Mouse (Mus musculus) hindbrain, embryonic 12.5 days (tissue): ENCODE results near the gene Fcrl6. TPM values are rescaled to one million over a fixed set of nuclear protein-coding genes. Genes with fewer than 3 reads are reported as not detected.
A peak's percentile ranks its signal among the peaks of the same experiment; 100 is the strongest.

Experiments
- ATAC-seq: fragments of 200-750 bp; cut with Nextera tagmentation; 2 replicates; pipeline ENCODE4 v1.8.0; 2017; ENCODE audit warnings: moderate TSS enrichment; ENCODE audit not compliant: low FRiP score
- H3K27ac ChIP-seq: fragments of 300-500 bp; sonication (generic); 2 replicates; pipeline ENCODE4 v1.5.1; 2016; ENCODE audit warnings: mild to moderate bottlenecking
- H3K27me3 ChIP-seq: fragments of 300-500 bp; sonication (generic); 2 replicates; pipeline ENCODE4 v1.6.1; 2016; ENCODE audit warnings: mild to moderate bottlenecking
- H3K36me3 ChIP-seq: fragments of 300-500 bp; sonication (generic); 2 replicates; pipeline ENCODE4 v1.6.1; 2016; ENCODE audit warnings: mild to moderate bottlenecking
- H3K4me1 ChIP-seq: fragments of 300-500 bp; sonication (generic); 2 replicates; pipeline ENCODE4 v1.6.1; 2016
- H3K4me2 ChIP-seq: fragments of 300-500 bp; sonication (generic); replicated peaks from 2 replicates; pipeline ENCODE4 v1.6.1; 2016; ENCODE audit warnings: mild to moderate bottlenecking
- H3K4me3 ChIP-seq: fragments of 300-500 bp; sonication (generic); 2 replicates; pipeline ENCODE4 v1.5.1; 2016; ENCODE audit warnings: mild to moderate bottlenecking
- H3K9ac ChIP-seq: fragments of 300-500 bp; sonication (generic); 2 replicates; pipeline ENCODE4 v1.6.1; 2016; ENCODE audit warnings: mild to moderate bottlenecking, moderate library complexity
- H3K9me3 ChIP-seq: fragments of 300-500 bp; sonication (generic); replicated peaks from 2 replicates; pipeline ENCODE4 v1.6.1; 2016; ENCODE audit warnings: mild to moderate bottlenecking
- WGBS: fragments of 180-500 bp; shearing (Covaris S2); methylation state at CpG from one replicate; pipeline ENCODE4 v1.1.7; 2016; 5-methylcytosine and 5-hydroxymethylcytosine counted together
- polyA plus RNA-seq: library from polyadenylated mRNA; unstranded; fragments of >200 nt; fragmentation: Nextera tagmentation; extraction: Ambion mirVana; gene quantifications from 2 replicates; pipeline ENCODE4 v1.2.1, GENCODE M21; 2016

The Fcrl6 gene
- polyA plus RNA-seq, 1 experiment from 2014 or later = 0.34 TPM

DNA sequence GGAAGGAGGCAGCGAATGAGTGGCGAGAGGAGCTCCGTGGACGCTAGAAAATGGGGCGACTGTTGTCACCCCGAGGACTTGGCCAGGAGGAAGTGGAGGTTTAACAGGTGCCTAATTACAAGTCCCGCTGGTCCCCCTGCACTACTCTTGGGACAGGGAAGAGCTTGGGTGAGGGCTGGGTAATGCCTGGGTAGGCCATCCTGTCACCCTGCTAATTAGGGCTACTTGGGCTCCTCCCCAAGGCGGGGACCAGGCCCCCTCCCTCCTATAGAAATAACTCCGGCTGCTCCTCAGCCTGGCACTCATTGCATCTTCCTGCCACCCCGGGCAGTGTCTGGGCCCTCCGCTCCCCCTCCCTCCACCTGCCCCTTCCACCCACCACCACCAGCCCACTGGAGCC, 46.7 kb downstream of the Fcrl6 start, which contains the start of gene Vsig8:
Vsig8 (plus strand) TSS at position 301 of the 400 bp plus-strand sequence.
- 80% methylated on average over 11 of the region's 11 CpGs for WGBS
- Histone ChIP-seq H3K36me3 (no peaks in the 10 kb centered on the region), H3K27ac (no peak within 1 kb of the TSS), H3K27me3 (peaks cover 31% of the 10 kb centered on the region), H3K9me3 (no peaks in the 10 kb centered on the region), H3K4me3 (no peak within 1 kb of the TSS), H3K9ac (no peak within 1 kb of the TSS), H3K4me1 (peaks cover 6% of the 10 kb centered on the region), H3K4me2 (no peak within 1 kb of the TSS)
- no peak for ATAC-seq

DNA sequence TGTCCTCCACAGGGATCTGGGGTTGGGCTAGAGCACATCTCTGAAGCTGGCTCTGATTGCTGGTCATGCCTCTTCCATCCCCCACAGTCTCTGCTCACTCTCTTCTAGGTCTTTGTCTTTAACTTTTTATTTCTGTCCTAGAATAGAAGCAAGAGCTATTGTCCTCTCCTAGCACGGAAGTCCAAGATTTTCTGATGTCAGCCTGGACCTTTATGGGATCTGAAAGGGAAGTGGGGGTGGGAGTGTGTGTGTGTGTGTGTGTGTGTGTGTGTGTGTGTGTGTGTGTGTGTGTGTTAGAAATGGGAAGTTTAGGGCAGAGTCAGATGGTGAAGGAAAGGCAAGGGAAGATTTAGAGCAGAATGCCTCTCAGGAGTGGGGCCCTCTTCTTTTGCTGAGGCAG, 49.7 kb downstream of the Fcrl6 start:
- Histone ChIP-seq H3K4me2 (no peak overlapping the region), H3K4me3 (no peak overlapping the region), H3K4me1 (peaks cover 21% of the 10 kb centered on the region), H3K9ac (no peak overlapping the region), H3K27me3 (peaks cover 16% of the 10 kb centered on the region), H3K9me3 (no peaks in the 10 kb centered on the region), H3K36me3 (no peaks in the 10 kb centered on the region), H3K27ac (no peak overlapping the region)
- 25% methylated on average over 1 of the region's 1 CpGs for WGBS
- no peak for ATAC-seq

- Histone ChIP-seq H3K4me1 (peaks cover 21% of the 10 kb centered on the region), H3K9me3 (no peaks in the 10 kb centered on the region), H3K27ac (no peak overlapping the region), H3K9ac (no peak overlapping the region), H3K36me3 (no peaks in the 10 kb centered on the region), H3K4me3 (peak overlapping the region; percentile 34; the same call in 1 of the 2 replicates), H3K4me2 (peak overlapping the region; percentile 53), H3K27me3 (peaks cover 6% of the 10 kb centered on the region)
- ATAC-seq = no peak
- 53% methylated on average over 7 of the region's 7 CpGs for WGBS
Measured at GRCm38 (mm10) chr1:172551009-172551408, 51.3 kb downstream of the Fcrl6 start.

DNA sequence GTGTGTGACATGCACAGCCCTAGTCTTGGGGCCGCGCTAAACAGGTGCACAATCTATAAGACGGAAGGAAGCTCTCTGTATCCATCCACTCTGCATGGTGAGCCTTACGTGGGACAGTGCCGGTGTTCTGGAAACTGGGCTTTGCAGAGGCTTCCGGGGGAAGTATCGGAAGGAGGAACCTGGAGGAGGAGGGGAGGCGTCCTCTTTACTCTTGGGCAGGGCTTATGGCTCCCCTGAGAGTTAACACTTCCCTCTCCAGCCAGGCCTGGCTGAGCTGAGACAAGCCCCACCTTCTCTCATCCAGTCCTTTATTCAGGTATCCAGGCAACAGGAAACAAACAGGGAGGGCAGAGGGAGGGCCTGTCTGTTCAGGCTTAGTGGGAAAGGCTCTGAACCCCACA, 51.8 kb downstream of the Fcrl6 start:
- Histone ChIP-seq H3K27ac (no peak overlapping the region), H3K4me1 (peaks cover 21% of the 10 kb centered on the region), H3K27me3 (peaks cover 3% of the 10 kb centered on the region), H3K4me2 (peak overlapping the region; percentile 53), H3K9me3 (no peaks in the 10 kb centered on the region), H3K9ac (no peak overlapping the region; the same call in none of the 2 replicates), H3K36me3 (no peaks in the 10 kb centered on the region), H3K4me3 (peak overlapping the region; percentile 34)
- ATAC-seq = peak; percentile 90
- WGBS = 2% methylated on average over 8 of the region's 8 CpGs

DNA sequence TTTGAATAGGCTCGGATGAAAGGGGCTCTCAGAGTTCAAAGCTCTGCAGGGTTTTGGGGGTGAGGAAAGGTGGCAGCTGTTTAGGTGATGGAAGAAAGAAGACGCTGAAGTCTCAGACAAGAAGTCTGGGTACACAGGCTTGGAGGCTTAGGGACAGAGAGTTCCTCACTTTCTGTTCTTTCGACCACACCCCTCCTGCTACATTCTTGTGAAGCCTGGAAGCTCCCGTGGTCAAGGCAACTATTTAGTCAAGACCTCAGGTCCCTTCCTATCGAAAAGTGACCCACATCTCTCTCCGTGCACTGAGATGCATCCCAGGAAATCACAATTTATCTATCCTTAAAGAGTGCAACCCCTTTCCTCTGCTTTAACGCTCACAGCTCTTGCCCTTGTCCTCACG, 52.6 kb downstream of the Fcrl6 start:
- peak overlapping the region; percentile 53 for H3K4me2 ChIP-seq
- H3K27ac ChIP-seq = no peak overlapping the region
- no peak for ATAC-seq
- no peak overlapping the region; the same call in 1 of the 2 replicates for H3K9ac ChIP-seq
- H3K4me3 ChIP-seq = peak overlapping the region; percentile 34
- no peaks in the 10 kb centered on the region for H3K36me3 ChIP-seq
- H3K27me3 ChIP-seq = peaks cover 3% of the 10 kb centered on the region
- H3K4me1 ChIP-seq = peaks cover 21% of the 10 kb centered on the region
- H3K9me3 ChIP-seq = no peaks in the 10 kb centered on the region
- 1% methylated on average over 8 of the region's 8 CpGs for WGBS

- H3K27me3 ChIP-seq = peaks cover 3% of the 10 kb centered on the region
- H3K36me3 ChIP-seq = no peaks in the 10 kb centered on the region
- H3K9me3 ChIP-seq = no peaks in the 10 kb centered on the region
- ATAC-seq = no peak
- 9% methylated on average over 2 of the region's 2 CpGs for whole genome bisulfite sequencing
- peak overlapping the region; percentile 34; the same call in 1 of the 2 replicates for H3K4me3 ChIP-seq
- H3K27ac ChIP-seq = no peak overlapping the region
- peaks cover 21% of the 10 kb centered on the region for H3K4me1 ChIP-seq
- peak overlapping the region; percentile 53 for H3K4me2 ChIP-seq
- no peak overlapping the region for H3K9ac ChIP-seq
Measured at GRCm38 (mm10) chr1:172549314-172549713, 53.0 kb downstream of the Fcrl6 start.

DNA sequence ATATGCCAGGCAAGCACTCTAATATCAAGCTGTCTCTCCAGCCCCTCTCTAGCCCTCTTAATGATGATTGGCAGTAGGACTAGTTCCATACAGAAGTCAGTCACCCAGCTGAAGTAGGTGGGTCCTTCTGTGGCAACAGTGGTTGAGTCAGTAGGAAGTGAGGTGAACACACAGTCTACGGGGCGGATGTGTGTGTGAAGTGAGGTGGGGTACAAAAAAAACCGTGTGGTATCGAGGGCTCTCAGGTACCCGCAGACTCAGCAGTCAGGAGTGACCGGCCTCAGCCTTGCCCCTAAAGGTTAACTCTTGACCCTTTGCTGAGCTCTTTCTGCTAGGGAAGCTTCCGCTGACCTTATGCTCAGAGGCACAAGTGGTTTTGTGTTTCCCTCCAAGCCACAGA, 53.9 kb downstream of the Fcrl6 start:
- WGBS = 58% methylated on average over 7 of the region's 7 CpGs

More for the DNA sequence above, 53.9 kb downstream of the Fcrl6 start:
- no peak overlapping the region for H3K4me2 ChIP-seq
- no peaks in the 10 kb centered on the region for H3K9me3 ChIP-seq
- no peak overlapping the region for H3K27ac ChIP-seq
- peaks cover 3% of the 10 kb centered on the region for H3K27me3 ChIP-seq
- ATAC-seq = no peak
- peaks cover 21% of the 10 kb centered on the region for H3K4me1 ChIP-seq
- H3K36me3 ChIP-seq = no peaks in the 10 kb centered on the region
- H3K4me3 ChIP-seq = no peak overlapping the region
- no peak overlapping the region for H3K9ac ChIP-seq

Other genes starting within 250 kb of the Fcrl6 start
- gene Pigm, start 226.0 kb downstream of the Fcrl6 start, polyA plus RNA-seq = 9.4 and 9.8 TPM in 2 replicates
- gene Slamf9, start 127.2 kb downstream of the Fcrl6 start, polyA plus RNA-seq = 0.27 and 0.40 TPM in 2 replicates
- gene Igsf9, start 120.8 kb downstream of the Fcrl6 start, polyA plus RNA-seq = 69.9 and 82.2 TPM in 2 replicates
- gene Tagln2, start 102.5 kb downstream of the Fcrl6 start, polyA plus RNA-seq = 53.2 and 64.5 TPM in 2 replicates
- gene Cfap45, start 81.8 kb downstream of the Fcrl6 start, polyA plus RNA-seq = 3.3 and 4.4 TPM in 2 replicates
- 0.41 TPM in 1 of 2 replicates, not detected in the other for gene Vsig8, start 46.6 kb downstream of the Fcrl6 start, polyA plus RNA-seq
- not detected in 2 replicates for gene Slamf8, start 12.0 kb downstream of the Fcrl6 start, polyA plus RNA-seq
- gene Dusp23, start 30.4 kb upstream of the Fcrl6 start, polyA plus RNA-seq = 7.9 and 8.6 TPM in 2 replicates
- not detected in 2 replicates for gene Crp, start 95.5 kb upstream of the Fcrl6 start, polyA plus RNA-seq